Comparison of ENCODE assay signal across 21 mouse cellular contexts in genomic region chr16:43624876-43625275, GRCm38 (mm10). TPM values are rescaled to one million over a fixed set of nuclear protein-coding genes. Genes with fewer than 3 reads are reported as not detected.
A peak's percentile ranks its signal among the peaks of the same experiment; 100 is the strongest.
DNase-seq lines count a peak whose midpoint lies in the region; ATAC-seq lines count a peak whose summit lies in the region.
"Had no signal": no experiment of that assay in that cellular context is flagged by ENCODE, and none has a peak within 500 bp of the region (broad histone marks: within the 10 kb centered on the region; RNA-seq: fewer than 3 reads in every experiment).

No protein-coding gene starts in this region.

- peaks cover 9% of the 10 kb centered on the region; the same call in 1 of the 2 replicates for H3K36me3 ChIP-seq in neural tube, embryonic 15.5 days
- H3K36me3 ChIP-seq: intestine, embryonic 15.5 days had no signal

- DNase-seq in heart, adult 11 months = peak; percentile 63
- no peak for DNase-seq in heart, postnatal 4 days
- no peak for DNase-seq in neural tube, embryonic 10.5 days (ENCODE audit: extremely low spot score, low spot score)
- DNase-seq in thymus, postnatal 14 days = peak; percentile 28
- DNase-seq in kidney, postnatal 25 days = no peak
- no peak for DNase-seq in ovary, postnatal 10 days (ENCODE audit: low spot score)
- DNase-seq: adrenal gland, postnatal 25 days; cerebellum, postnatal 25 days; kidney, postnatal 14 days; lung, embryonic 14.5 days; right cerebral cortex, postnatal 25 days had no signal

- ATAC-seq in neural tube, embryonic 15.5 days (ENCODE audit: low FRiP score) = no peak
- ATAC-seq in common myeloid progenitor, adult 5-6 weeks (replicated peaks; ENCODE audit: low read depth, poor library complexity, severe bottlenecking) = peak; percentile 39; the same call in 1 of the 2 replicates
- ATAC-seq: intestine, embryonic 15.5 days had no signal

- H3K27me3 ChIP-seq in neural tube, embryonic 15.5 days (replicated peaks) = no peaks in the 10 kb centered on the region
- H3K27me3 ChIP-seq: intestine, embryonic 15.5 days had no signal

- H3K9me3 ChIP-seq in neural tube, embryonic 15.5 days (replicated peaks) = no peaks in the 10 kb centered on the region
- H3K9me3 ChIP-seq: intestine, embryonic 15.5 days had no signal

- 0 out of 2 replicates have a peak overlapping the region, but pooled peaks have one; percentile 2 for H3K27ac ChIP-seq in neural tube, embryonic 15.5 days (replicated peaks)
- H3K27ac ChIP-seq: intestine, embryonic 15.5 days; macrophage had no signal

- H3K9ac ChIP-seq in neural tube, embryonic 15.5 days (replicated peaks) = no peak overlapping the region
- H3K9ac ChIP-seq: intestine, embryonic 15.5 days; lung, embryonic 14.5 days had no signal

- 0 out of 2 replicates have a peak, but pooled peaks cover 7% of the 10 kb centered on the region for H3K4me1 ChIP-seq in neural tube, embryonic 15.5 days
- H3K4me1 ChIP-seq: intestine, embryonic 15.5 days had no signal

- H3K4me3 ChIP-seq in neural tube, embryonic 15.5 days (replicated peaks) = no peak overlapping the region
- H3K4me3 ChIP-seq: intestine, embryonic 15.5 days had no signal

- 82% methylated on average over 4 of the region's 4 CpGs for WGBS in neural tube, embryonic 15.5 days

- H3K4me2 ChIP-seq in neural tube, embryonic 15.5 days = no peak overlapping the region
- H3K4me2 ChIP-seq: intestine, embryonic 15.5 days; lung, embryonic 14.5 days had no signal

RNA-seq across cellular contexts. Expression of gene Tigit, which starts 39.1 kb away (rescaled TPM):
- total RNA-seq in heart, postnatal 4 days (2021) = not detected
- polyA plus RNA-seq in neural tube, embryonic 15.5 days (2015; fragmentation: Nextera tagmentation; extraction: Ambion mirVana) = not detected in 2 replicates
- not detected in 2 replicates for total RNA-seq in common myeloid progenitor, adult 5-6 weeks (2017)
- total RNA-seq: adrenal gland, postnatal 25 days; gastrocnemius, adult 8-10 months; heart, adult 8-10 months; heart, postnatal 14 days; layer of hippocampus, postnatal 10 days; left cerebral cortex, postnatal 25 days; liver, adult 2 months had no signal
- polyA plus RNA-seq: intestine, embryonic 15.5 days; lung, embryonic 14.5 days; macrophage had no signal

Comparison
In these comparisons a context has a peak if more than half of its experiments do, and no peak if none do; other contexts are left out.
1. DNase-seq: peak in heart, adult 11 months (single experiment) and thymus, postnatal 14 days (single experiment); none in heart, postnatal 4 days (single experiment), neural tube, embryonic 10.5 days (single experiment), kidney, postnatal 25 days (0 of 2) and ovary, postnatal 10 days (single experiment).